Mouse (Mus musculus) embryonic fibroblast, embryonic 13.5 days (primary cell): ENCODE data around the gene Vmn1r21. TPM values are rescaled to one million over a fixed set of nuclear protein-coding genes. Genes with fewer than 3 reads are reported as not detected.
A peak's percentile ranks its signal among the peaks of the same experiment; 100 is the strongest.

Experiments
- H3K27ac ChIP-seq: 2 replicates; pipeline ENCODE4 v1.5.1; 2012; ENCODE audit warnings: low read length, control low read depth, inconsistent platforms; ENCODE audit not compliant: insufficient read depth
- H3K4me1 ChIP-seq: 2 replicates; pipeline ENCODE4 v1.6.1; 2011; ENCODE audit warnings: low read length; ENCODE audit not compliant: control insufficient read depth, insufficient read depth
- H3K4me3 ChIP-seq: 2 replicates; pipeline ENCODE4 v1.5.1; 2011; ENCODE audit warnings: mild to moderate bottlenecking, control low read depth, low read length; ENCODE audit not compliant: insufficient read depth
- CTCF ChIP-seq: IDR thresholded peaks from 2 replicates; pipeline ENCODE4 v1.5.1; 2011; ENCODE audit warnings: mild to moderate bottlenecking, control low read depth, low read length, moderate library complexity, borderline replicate concordance; ENCODE audit not compliant: insufficient read depth
- POLR2A ChIP-seq: IDR thresholded peaks from 2 replicates; pipeline ENCODE4 v1.6.1; 2011; ENCODE audit warnings: low read depth, mild to moderate bottlenecking, control low read depth, low read length, moderate library complexity
- polyA plus RNA-seq: library from polyadenylated mRNA; stranded (reverse); fragments of >200 nt; gene quantifications from 2 replicates; pipeline ENCODE4 v1.2.4, GENCODE M21; 2011; ENCODE audit warnings: low read depth; ENCODE audit not compliant: missing spikeins, insufficient read length

Vmn1r21 gene
- polyA plus RNA-seq, 1 experiment, result not detected

GRCm38 (mm10) chr6:57814436-57814940, 35.7 kb downstream of the Vmn1r21 start:
- peaks cover 7% of the 10 kb centered on the region for H3K4me1 ChIP-seq
- TF ChIP-seq CTCF (no peak), POLR2A (no peak)
- H3K4me3 ChIP-seq, result no peak overlapping the region
- no peak overlapping the region for H3K27ac ChIP-seq

- peaks cover 7% of the 10 kb centered on the region for H3K4me1 ChIP-seq
- TF ChIP-seq CTCF, result no peak
Observed at GRCm38 (mm10) chr6:57811748-57812730, 38.1 kb downstream of the Vmn1r21 start.

GRCm38 (mm10) chr6:57805218-57806069, 44.7 kb downstream of the Vmn1r21 start:
- Histone ChIP-seq H3K27ac (no peak overlapping the region), H3K4me1 (no peaks in the 10 kb centered on the region), H3K4me3 (no peak overlapping the region)
- TF ChIP-seq POLR2A (no peak), CTCF (no peak)

More at GRCm38 (mm10) chr6:57811748-57812730, 38.1 kb downstream of the Vmn1r21 start:
- Histone ChIP-seq H3K27ac (peak overlapping the region; percentile 54; the same call in 1 of the 2 replicates), H3K4me3 (no peak overlapping the region)

- Histone ChIP-seq H3K27ac (no peak overlapping the region), H3K4me3 (no peak overlapping the region), H3K4me1 (no peaks in the 10 kb centered on the region)
- TF ChIP-seq POLR2A, result no peak
- TF ChIP-seq CTCF, result no peak
Observed at GRCm38 (mm10) chr6:57803130-57803529, 47.0 kb downstream of the Vmn1r21 start.

GRCm38 (mm10) chr6:57798986-57799385, 51.2 kb downstream of the Vmn1r21 start:
- H3K4me3 ChIP-seq, result no peak overlapping the region
- no peaks in the 10 kb centered on the region for H3K4me1 ChIP-seq
- TF ChIP-seq CTCF (no peak), POLR2A (no peak)
- H3K27ac ChIP-seq, result peak overlapping the region; percentile 57

GRCm38 (mm10) chr6:57796853-57797423, 53.2 kb downstream of the Vmn1r21 start:
- TF ChIP-seq POLR2A (no peak), CTCF (no peak)
- no peak overlapping the region for H3K4me3 ChIP-seq
- no peaks in the 10 kb centered on the region for H3K4me1 ChIP-seq
- H3K27ac ChIP-seq, result no peak overlapping the region

GRCm38 (mm10) chr6:57795835-57796234, 54.3 kb downstream of the Vmn1r21 start:
- no peak overlapping the region for H3K27ac ChIP-seq
- no peak overlapping the region for H3K4me3 ChIP-seq
- no peaks in the 10 kb centered on the region for H3K4me1 ChIP-seq
- no peak for TF ChIP-seq CTCF
- TF ChIP-seq POLR2A, result no peak

Other genes starting within 250 kb of the Vmn1r21 start
- gene Pyurf, start 158.3 kb downstream of the Vmn1r21 start, polyA plus RNA-seq, result 6.5 and 7.1 TPM in 2 replicates
- gene Lancl2, start 147.8 kb downstream of the Vmn1r21 start, polyA plus RNA-seq, result 17.3 and 23.2 TPM in 2 replicates
- 52.2 and 52.5 TPM in 2 replicates for gene Vopp1, start 25.2 kb downstream of the Vmn1r21 start, polyA plus RNA-seq
- not detected in 2 replicates for gene Vmn1r22, start 57.7 kb upstream of the Vmn1r21 start, polyA plus RNA-seq
- gene Vmn1r23, start 76.5 kb upstream of the Vmn1r21 start, polyA plus RNA-seq, result not detected in 2 replicates
- not detected in 2 replicates for gene Vmn1r24, start 111.2 kb upstream of the Vmn1r21 start, polyA plus RNA-seq
- gene Vmn1r25, start 130.5 kb upstream of the Vmn1r21 start, polyA plus RNA-seq, result not detected in 2 replicates
- gene Vmn1r26, start 164.8 kb upstream of the Vmn1r21 start, polyA plus RNA-seq, result not detected in 2 replicates